Mouse (Mus musculus) heart, embryonic 11.5 days (tissue): ENCODE measurements around the gene Supt16. TPM values are rescaled to one million over a fixed set of nuclear protein-coding genes. Genes with fewer than 3 reads are reported as not detected.

Experiments used
- ATAC-seq: fragments of 200-750 bp; cut with Nextera tagmentation; replicated peaks from 2 replicates; pipeline ENCODE4 v1.8.0; 2017; ENCODE audit warnings: moderate library complexity; ENCODE audit not compliant: insufficient number of reproducible peaks, low FRiP score, low TSS enrichment
- H3K27ac ChIP-seq: fragments of 300-500 bp; sonication (generic); 2 replicates; pipeline ENCODE4 v1.5.1; 2014; ENCODE audit warnings: mild to moderate bottlenecking, low read depth, low read length
- H3K27me3 ChIP-seq: fragments of 300-500 bp; sonication (generic); 2 replicates; pipeline ENCODE4 v1.6.1; 2014; ENCODE audit warnings: mild to moderate bottlenecking, low read length, mixed read lengths; ENCODE audit not compliant: control insufficient read depth, insufficient read depth
- H3K36me3 ChIP-seq: fragments of 300-500 bp; sonication (generic); 2 replicates; pipeline ENCODE4 v1.6.1; 2014; ENCODE audit warnings: mild to moderate bottlenecking, low read length, moderate library complexity, mixed read lengths; ENCODE audit not compliant: control insufficient read depth, insufficient read depth
- H3K4me1 ChIP-seq: fragments of 300-500 bp; sonication (generic); 2 replicates; pipeline ENCODE4 v1.6.1; 2014; ENCODE audit warnings: low read length; ENCODE audit not compliant: control insufficient read depth, insufficient read depth
- H3K4me2 ChIP-seq: fragments of 300-500 bp; sonication (generic); 2 replicates; pipeline ENCODE4 v1.6.1; 2014; ENCODE audit warnings: mild to moderate bottlenecking, moderate library complexity
- H3K4me3 ChIP-seq: fragments of 300-500 bp; sonication (generic); 2 replicates; pipeline ENCODE4 v1.5.1; 2014; ENCODE audit warnings: low read depth, low read length
- H3K9ac ChIP-seq: fragments of 300-500 bp; sonication (generic); 2 replicates; pipeline ENCODE4 v1.6.1; 2014; ENCODE audit warnings: mild to moderate bottlenecking, low read depth, low read length, moderate library complexity
- H3K9me3 ChIP-seq: fragments of 300-500 bp; sonication (generic); replicated peaks from 2 replicates; pipeline ENCODE4 v1.6.1; 2016; ENCODE audit warnings: low read length; ENCODE audit not compliant: control insufficient read depth
- WGBS: fragments of 180-500 bp; shearing (Covaris S2); extraction: QIAGEN DNeasy Blood & Tissue Kit; methylation state at CpG from one replicate; pipeline ENCODE4 v1.1.7; 2014; ENCODE audit not compliant: insufficient replicate concordance; 5-methylcytosine and 5-hydroxymethylcytosine counted together
- polyA plus RNA-seq: library from polyadenylated mRNA; unstranded; fragments of >200 nt; fragmentation: Nextera tagmentation; extraction: Ambion mirVana; gene quantifications from 2 replicates; pipeline ENCODE4 v1.2.1, GENCODE M21; 2014

Supt16 gene
- polyA plus RNA-seq, 1 experiment from 2014 or later, result 50.5 TPM

GRCm38 (mm10) chr14:52114101-52114500 lies 83.1 kb downstream of the Supt16 start:
- H3K36me3 ChIP-seq, result no peaks in the 10 kb centered on the region
- 87% methylated on average over 1 of the region's 1 CpGs for WGBS

More at GRCm38 (mm10) chr14:52114101-52114500, 83.1 kb downstream of the Supt16 start:
- no peaks in the 10 kb centered on the region for H3K9me3 ChIP-seq
- no peak overlapping the region for H3K4me3 ChIP-seq
- H3K4me2 ChIP-seq, result no peak overlapping the region
- no peak overlapping the region for H3K27ac ChIP-seq
- H3K4me1 ChIP-seq, result no peaks in the 10 kb centered on the region
- H3K9ac ChIP-seq, result no peak overlapping the region
- no peak for ATAC-seq
- no peaks in the 10 kb centered on the region for H3K27me3 ChIP-seq

Other genes starting within 250 kb of the Supt16 start
- 57.5 and 58.3 TPM in 2 replicates for gene Arhgef40, start 212.7 kb downstream of the Supt16 start, polyA plus RNA-seq
- 0.48 and 1.0 TPM in 2 replicates for gene Tmem253, start 181.8 kb downstream of the Supt16 start, polyA plus RNA-seq
- gene Zfp219, start 176.7 kb downstream of the Supt16 start, polyA plus RNA-seq, result 22.0 and 22.8 TPM in 2 replicates
- not detected in 2 replicates for gene Olfr221, start 155.0 kb downstream of the Supt16 start, polyA plus RNA-seq
- 456 and 484 TPM in 2 replicates for gene Hnrnpc, start 93.4 kb downstream of the Supt16 start, polyA plus RNA-seq
- 46.5 and 49.7 TPM in 2 replicates for gene Rpgrip1, start 86.7 kb downstream of the Supt16 start, polyA plus RNA-seq
- gene Chd8, start 60.4 kb upstream of the Supt16 start, polyA plus RNA-seq, result 34.5 and 36.9 TPM in 2 replicates
- gene Tox4, start 81.7 kb upstream of the Supt16 start, polyA plus RNA-seq, result 36.5 and 43.8 TPM in 2 replicates
- 16.4 and 20.8 TPM in 2 replicates for gene Rab2b, start 82.1 kb upstream of the Supt16 start, polyA plus RNA-seq
- 29.3 and 30.7 TPM in 2 replicates for gene Mettl3, start 107.7 kb upstream of the Supt16 start, polyA plus RNA-seq
- 9.8 and 12.0 TPM in 2 replicates for gene Sall2, start 131.3 kb upstream of the Supt16 start, polyA plus RNA-seq
- gene Olfr1513, start 159.0 kb upstream of the Supt16 start, polyA plus RNA-seq, result not detected in 2 replicates
- not detected in 2 replicates for gene Olfr1512, start 181.8 kb upstream of the Supt16 start, polyA plus RNA-seq
- not detected in 2 replicates for gene Olfr1511, start 200.0 kb upstream of the Supt16 start, polyA plus RNA-seq
- gene Olfr1510, start 217.0 kb upstream of the Supt16 start, polyA plus RNA-seq, result not detected in 2 replicates
- gene Olfr1509, start 245.6 kb upstream of the Supt16 start, polyA plus RNA-seq, result not detected in 2 replicates